Mouse (Mus musculus) kidney, adult 2 months (tissue): ENCODE results near the gene E2f6.

Experiments
- CTCF ChIP-seq: fragments of 200-500 bp; conservative IDR thresholded peaks from 2 replicates; pipeline ENCODE4 v1.5.1; 2011; ENCODE audit warnings: low read depth, mild to moderate bottlenecking, control low read depth, low read length, moderate library complexity, mixed read lengths; ENCODE audit not compliant: insufficient read depth, insufficient read length
- POLR2A ChIP-seq: fragments of 200-500 bp; IDR thresholded peaks from one replicate; pipeline ENCODE4 v1.6.1; 2011; ENCODE audit warnings: low read depth, low read length, control low read depth

DNA sequence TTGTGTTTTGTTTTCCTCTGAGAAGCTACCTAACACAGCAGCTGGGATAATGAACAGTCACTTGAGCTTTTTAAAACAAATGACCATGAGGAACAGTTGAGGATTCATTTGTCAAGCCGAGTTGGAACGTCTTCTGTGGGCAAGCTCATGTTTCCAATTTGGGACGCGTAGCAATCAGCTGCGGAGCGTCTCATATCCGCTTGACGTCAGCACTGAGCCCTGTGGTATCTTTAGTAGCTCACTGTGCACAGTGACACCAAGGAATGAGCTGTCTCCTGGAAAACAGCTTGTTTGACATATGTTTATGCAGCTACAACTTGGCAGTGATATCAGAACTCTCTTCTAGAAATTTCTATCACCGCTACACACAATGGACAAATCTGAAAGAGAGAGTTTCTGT is 25.4 kb downstream of the E2f6 start:
- TF ChIP-seq CTCF, result no peak
- no peak for TF ChIP-seq POLR2A
